Mouse (Mus musculus) retina, postnatal 1 day (tissue): Measurements from ENCODE around the gene Zfp989.
"Not testable (repeated sequence)": the region's sequence is repeated elsewhere in the genome, so short reads cannot be mapped to it uniquely, and the experiment has no call there.

Experiments used
- DNase-seq: peaks from one replicate; pipeline ENCODE4 v3.0.0-alpha.2; 2012

Gene Zfp989

GRCm38 (mm10) chr4:146971757-146972156 is at the start of gene Zfp989:
Gene Zfp989, plus strand, starts transcription at chr4:146971976.
- DNase-seq: not testable (repeated sequence)

GRCm38 (mm10) chr4:146932311-146933082 is 39.3 kb upstream of the Zfp989 start:
- no peak for DNase-seq

GRCm38 (mm10) chr4:146941691-146942090 is 30.1 kb upstream of the Zfp989 start:
- DNase-seq: not testable (repeated sequence)

- not testable (repeated sequence) for DNase-seq
Observed at GRCm38 (mm10) chr4:146976581-146976980, 4.8 kb downstream of the Zfp989 start.

GRCm38 (mm10) chr4:147018400-147018799 is 46.6 kb downstream of the Zfp989 start:
- DNase-seq: not testable (repeated sequence)

- not testable (repeated sequence) for DNase-seq
Observed at GRCm38 (mm10) chr4:147021550-147021949, 49.8 kb downstream of the Zfp989 start, which contains the start of gene Rex2. Gene Rex2, plus strand, starts transcription at chr4:147021850.

GRCm38 (mm10) chr4:147026374-147026773 is 54.6 kb downstream of the Zfp989 start:
- not testable (repeated sequence) for DNase-seq

- not testable (repeated sequence) for DNase-seq
Observed at GRCm38 (mm10) chr4:147031308-147032036, 59.7 kb downstream of the Zfp989 start.
